Mouse (Mus musculus) urinary bladder, postnatal 10 days (tissue): ENCODE results near the gene Hoxb3.

Source experiments
- DNase-seq: peaks from one replicate; pipeline ENCODE4 v3.0.0; 2022; ENCODE audit warnings: low spot score

Gene Hoxb3

GRCm38 (mm10) chr11:96353522-96353841, 30.4 kb downstream of the Hoxb3 start:
- no peak for DNase-seq

DNA sequence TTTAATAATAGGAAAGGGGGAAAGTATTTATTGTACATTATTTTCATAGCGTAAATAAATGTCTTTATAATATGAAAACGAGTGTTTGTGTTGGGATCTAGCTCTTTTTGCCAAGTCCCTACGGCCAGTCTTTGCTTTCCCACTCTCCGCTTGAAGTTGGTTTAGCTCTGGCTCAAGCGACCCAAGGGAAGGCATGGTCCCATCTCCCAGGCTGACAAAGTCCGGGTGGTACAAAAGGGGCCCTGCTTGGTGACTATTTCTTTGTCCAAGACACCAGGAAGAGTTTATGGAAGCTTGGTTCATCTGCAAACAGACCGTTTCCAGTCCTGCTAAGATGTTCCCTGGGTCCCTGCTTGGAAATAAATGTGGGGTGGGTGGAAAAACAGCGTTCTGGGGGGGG, 30.8 kb downstream of the Hoxb3 start:
- DNase-seq, result no peak

GRCm38 (mm10) chr11:96354376-96354775, 31.2 kb downstream of the Hoxb3 start:
- no peak for DNase-seq

DNA sequence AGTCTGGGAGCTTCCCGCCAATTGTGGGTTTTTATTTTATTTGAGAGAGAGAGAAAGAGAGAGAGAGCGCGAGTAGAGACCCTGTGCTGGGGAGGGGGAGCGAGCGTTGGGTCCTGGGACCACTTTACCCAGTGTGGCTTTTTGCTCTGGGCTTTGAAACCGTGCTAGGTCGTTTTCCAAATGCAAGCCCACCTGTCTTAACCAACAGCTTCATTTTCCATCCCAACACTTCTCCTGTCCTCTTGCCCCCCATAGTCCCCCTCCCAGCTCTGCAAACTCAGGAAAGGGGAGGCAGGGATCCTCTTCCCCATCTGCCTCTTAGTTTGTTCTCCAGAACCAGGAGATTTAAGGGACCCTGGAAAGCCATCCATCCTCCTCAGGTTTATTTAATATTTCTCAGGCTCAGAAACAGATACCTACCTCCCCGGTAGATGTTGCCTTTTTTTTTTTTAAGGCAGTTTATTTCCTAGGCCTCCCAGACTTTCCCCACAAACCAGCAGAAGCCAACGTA, 31.7 kb downstream of the Hoxb3 start:
- DNase-seq, result no peak

DNA sequence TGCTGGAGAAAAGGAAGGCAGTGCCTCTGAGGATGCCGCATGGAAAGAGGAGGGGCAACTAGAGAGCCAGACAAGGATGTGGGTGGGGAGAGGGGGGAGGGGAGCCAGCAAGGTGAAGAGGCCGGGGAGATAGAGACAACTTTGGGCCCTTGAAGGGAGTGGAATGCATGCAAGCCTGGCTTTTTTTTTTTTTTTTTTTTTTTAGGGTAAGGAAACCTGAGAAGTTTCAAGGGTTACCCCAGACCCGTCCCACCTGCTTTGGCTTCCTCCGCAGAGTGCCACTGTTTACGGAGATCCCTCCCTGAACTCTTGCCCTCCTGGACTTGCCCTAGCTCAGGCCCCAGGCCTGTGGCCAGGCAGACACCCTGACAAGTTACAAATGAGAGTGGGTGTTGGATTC, 40.7 kb downstream of the Hoxb3 start:
- no peak for DNase-seq

DNA sequence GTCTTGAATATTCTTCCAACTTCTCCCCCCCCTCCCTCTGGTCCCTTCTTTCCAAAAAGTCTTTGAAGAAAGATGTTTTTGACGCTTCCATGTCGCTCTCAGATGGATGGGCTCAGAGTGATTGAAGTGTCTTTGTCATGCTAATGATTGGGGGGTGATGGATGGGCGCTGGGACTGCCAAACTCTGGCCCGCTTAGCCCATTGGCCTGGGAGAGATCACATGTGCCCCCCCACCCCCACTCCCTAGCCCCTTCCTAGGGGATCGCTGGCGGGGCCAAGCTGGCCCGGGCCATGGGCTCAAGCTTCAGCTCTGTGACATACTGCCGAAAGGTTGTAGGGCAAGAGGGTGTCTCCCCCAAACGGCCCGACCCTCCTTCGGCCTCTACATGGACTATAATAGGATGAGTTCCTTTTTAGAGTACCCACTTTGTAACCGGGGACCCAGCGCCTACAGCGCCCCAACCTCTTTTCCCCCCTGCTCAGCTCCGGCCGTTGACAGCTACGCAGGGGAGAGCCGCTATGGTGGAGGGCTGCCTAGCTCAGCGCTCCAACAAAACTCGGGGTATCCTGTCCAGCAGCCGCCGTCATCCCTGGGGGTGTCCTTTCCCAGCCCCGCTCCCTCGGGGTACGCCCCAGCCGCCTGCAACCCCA, 42.4 kb downstream of the Hoxb3 start, which contains the start of gene Hoxb1:
Gene Hoxb1, plus strand, starts transcription at position 312 of the 651 bp plus-strand sequence.
- no peak for DNase-seq

- no peak for DNase-seq
These were observed 43.2 kb downstream of the Hoxb3 start for GRCm38 (mm10) chr11:96366092-96367041.

DNA sequence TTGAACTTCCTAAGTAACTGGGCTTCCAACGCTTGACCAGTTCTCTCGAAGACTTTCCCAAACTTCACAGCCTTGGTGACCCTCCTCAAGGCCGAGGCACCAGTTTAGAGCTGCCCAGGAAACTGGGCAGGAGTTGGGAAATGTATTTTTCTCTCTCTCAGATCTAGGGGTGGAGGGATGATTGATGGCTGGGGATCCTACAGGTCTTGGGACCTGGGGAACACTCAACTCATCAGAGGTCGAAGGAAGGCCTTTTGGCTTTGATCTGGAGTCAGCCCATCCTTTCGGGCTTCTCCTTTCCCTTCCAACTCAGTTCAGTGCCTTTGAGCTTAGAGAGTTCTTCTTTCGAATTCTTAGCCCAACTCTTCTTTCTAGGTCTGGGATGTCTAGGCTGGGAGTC, 44.0 kb downstream of the Hoxb3 start:
- no peak for DNase-seq

DNA sequence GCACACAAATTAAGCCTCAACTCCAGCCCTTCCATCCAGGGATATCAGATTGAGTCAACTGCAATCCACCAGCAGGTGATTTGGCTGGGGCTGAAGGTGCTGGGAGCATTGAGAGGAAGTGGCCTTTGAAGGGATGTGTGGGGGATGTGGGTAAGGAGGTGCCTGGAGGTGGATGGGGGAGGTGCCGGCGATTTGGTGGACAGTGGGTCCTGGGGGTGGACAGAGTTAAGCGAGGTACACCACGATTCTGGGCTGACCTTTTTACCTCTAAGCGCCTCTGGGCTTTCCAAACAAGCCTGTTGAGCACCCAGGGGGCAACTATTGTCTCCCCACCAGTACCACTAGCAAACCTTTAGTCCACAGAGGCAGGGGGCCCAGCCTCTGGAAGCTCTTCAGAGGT, 45.6 kb downstream of the Hoxb3 start:
- no peak for DNase-seq

DNA sequence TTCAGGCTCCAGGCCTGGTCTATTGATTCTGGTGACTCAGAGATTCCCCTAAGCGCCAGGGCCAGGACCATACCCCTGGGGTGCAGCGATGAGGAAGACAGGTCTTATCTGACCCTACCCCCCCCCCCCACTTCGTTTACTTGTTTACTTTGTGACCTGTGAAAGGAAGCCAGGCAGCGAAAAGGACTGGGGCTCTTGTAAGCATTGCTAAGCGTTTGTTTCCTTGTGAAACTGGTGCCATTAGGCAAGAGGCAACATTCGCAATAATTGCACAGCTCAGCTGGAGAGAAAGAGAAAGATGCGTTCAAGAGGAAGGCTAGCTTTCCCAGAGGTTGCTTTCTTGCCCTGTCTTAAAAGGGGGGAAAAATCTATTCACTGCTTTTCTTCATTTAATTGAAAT, 46.0 kb downstream of the Hoxb3 start:
- DNase-seq, result no peak

DNA sequence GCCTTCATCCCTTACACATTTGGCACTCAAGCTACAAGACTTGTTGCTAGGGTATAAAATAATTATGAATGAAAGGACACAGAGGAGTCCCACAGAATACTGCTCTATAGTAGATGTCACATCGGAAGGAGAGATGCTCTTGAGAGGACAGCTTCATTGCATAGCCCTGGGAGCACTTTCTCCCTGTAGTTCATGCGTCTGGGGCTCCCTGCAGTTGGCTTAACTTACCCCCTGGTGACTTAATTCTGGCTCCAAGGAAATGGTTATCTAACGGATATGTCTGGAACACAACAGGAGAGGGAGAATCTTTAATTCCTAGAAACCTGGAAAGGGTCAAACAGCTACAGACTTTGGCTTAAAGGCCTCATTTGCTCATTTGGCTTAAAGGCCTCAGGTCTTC, 48.6 kb downstream of the Hoxb3 start:
- no peak for DNase-seq

GRCm38 (mm10) chr11:96372519-96372918, 49.4 kb downstream of the Hoxb3 start:
- no peak for DNase-seq

DNA sequence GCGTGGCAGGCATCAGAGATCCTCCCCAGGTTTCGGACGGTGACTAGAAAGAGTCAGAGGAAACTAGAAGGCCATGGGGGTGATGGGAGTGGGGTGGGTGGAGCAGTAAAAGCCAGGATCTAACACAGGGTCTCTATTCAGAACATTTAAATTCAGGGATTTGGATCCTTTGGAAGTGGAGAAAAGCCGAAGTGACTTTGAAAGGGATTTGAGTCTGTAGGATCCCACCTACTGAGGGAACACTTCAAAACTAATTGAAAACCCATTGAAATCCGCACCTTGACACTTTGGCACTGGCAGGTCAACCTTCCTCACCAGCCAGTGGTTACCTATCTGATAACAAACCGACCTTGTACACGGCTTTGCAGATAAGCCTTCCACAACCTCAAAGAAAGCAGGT, 51.7 kb downstream of the Hoxb3 start:
- no peak for DNase-seq

- no peak for DNase-seq
These were observed 60.3 kb downstream of the Hoxb3 start for GRCm38 (mm10) chr11:96383381-96383780.

- DNase-seq, result no peak
These were observed 64.5 kb downstream of the Hoxb3 start for GRCm38 (mm10) chr11:96387635-96388034.

DNA sequence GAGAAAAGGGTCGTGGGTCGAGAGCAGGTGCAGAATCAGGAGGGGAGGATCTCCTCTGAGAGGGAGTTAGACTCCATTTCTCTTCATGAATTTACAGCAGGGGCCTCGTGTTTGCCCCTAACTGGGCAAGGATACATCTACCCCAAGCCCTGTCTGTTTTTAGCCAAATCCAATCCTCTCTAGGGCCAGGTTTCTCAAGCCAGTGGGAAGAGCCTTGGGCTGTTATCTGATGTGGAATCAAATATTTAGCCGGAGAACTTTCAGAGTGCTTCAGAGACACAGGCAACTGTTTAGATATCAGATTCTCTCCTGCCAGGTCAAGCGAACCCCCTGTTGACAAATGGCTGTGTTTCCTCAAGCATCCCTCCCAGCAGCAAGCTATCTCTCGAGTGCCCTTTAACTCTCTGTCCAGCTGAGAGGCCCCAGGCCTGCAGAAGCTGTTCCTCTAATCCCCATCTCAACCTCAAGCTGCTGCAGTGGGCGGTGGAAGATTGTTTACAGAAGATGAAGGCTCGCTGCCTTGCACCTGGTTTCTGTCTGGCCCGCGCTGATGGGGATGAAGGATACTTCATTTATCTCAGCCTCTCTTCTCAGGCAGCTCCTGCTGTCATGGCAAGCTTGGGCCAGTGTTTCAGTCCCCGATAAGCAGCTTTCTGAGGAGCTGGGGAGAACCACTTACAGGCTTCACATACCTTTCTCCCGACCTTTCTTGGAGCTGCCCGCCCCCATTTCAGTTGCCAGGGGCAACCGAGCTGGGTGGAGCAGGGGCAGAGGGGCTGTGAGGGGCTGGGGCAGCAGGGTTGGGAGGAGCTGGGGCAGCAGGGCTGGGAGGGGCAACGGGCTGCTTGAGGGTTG, 73.9 kb downstream of the Hoxb3 start:
- DNase-seq, result no peak
